Mouse (Mus musculus): Measurements from ENCODE around the gene Kif5c.

Kif5c gene

GRCm38 (mm10) chr2:49671753-49672500 lies 52.8 kb downstream of the Kif5c start:
- DNase-seq (ENCODE audit: low spot score in 2 of 2): no peak

- DNase-seq (ENCODE audit: low spot score in 2 of 2): no peak
These were observed 53.4 kb downstream of the Kif5c start for GRCm38 (mm10) chr2:49672501-49672874.

GRCm38 (mm10) chr2:49676020-49676419 lies 56.9 kb downstream of the Kif5c start:
- DNase-seq (ENCODE audit: low spot score in 2 of 2): no peak

- no peak for DNase-seq (ENCODE audit: low spot score in 2 of 2)
These were observed 59.3 kb downstream of the Kif5c start for GRCm38 (mm10) chr2:49678386-49678785.

GRCm38 (mm10) chr2:49679135-49679964 lies 60.3 kb downstream of the Kif5c start:
- DNase-seq (ENCODE audit: low spot score in 2 of 2): no peak

- DNase-seq (ENCODE audit: low spot score in 2 of 2): no peak
These were observed 63.7 kb downstream of the Kif5c start for GRCm38 (mm10) chr2:49682754-49683153.

- no peak for DNase-seq (ENCODE audit: low spot score in 2 of 2)
These were observed 65.7 kb downstream of the Kif5c start for GRCm38 (mm10) chr2:49684808-49685207.

- DNase-seq (ENCODE audit: low spot score in 2 of 2): no peak
These were observed 71.3 kb downstream of the Kif5c start for GRCm38 (mm10) chr2:49690421-49690826.

- DNase-seq (ENCODE audit: low spot score in 2 of 2): no peak
These were observed 72.3 kb downstream of the Kif5c start for GRCm38 (mm10) chr2:49691441-49691840.

- DNase-seq (ENCODE audit: low spot score in 2 of 2): no peak
These were observed 75.6 kb downstream of the Kif5c start for GRCm38 (mm10) chr2:49694727-49695126.

- no peak for DNase-seq (ENCODE audit: low spot score in 2 of 2)
These were observed 76.4 kb downstream of the Kif5c start for GRCm38 (mm10) chr2:49695461-49695860.

GRCm38 (mm10) chr2:49698851-49699250 lies 79.8 kb downstream of the Kif5c start:
- no peak for DNase-seq (ENCODE audit: low spot score in 2 of 2)

GRCm38 (mm10) chr2:49700176-49700971 lies 81.3 kb downstream of the Kif5c start:
- no peak for DNase-seq (ENCODE audit: low spot score in 2 of 2)

- DNase-seq (ENCODE audit: low spot score in 2 of 2): no peak
These were observed 91.1 kb downstream of the Kif5c start for GRCm38 (mm10) chr2:49710223-49710622.

GRCm38 (mm10) chr2:49711693-49712092 lies 92.6 kb downstream of the Kif5c start:
- DNase-seq (ENCODE audit: low spot score in 2 of 2): no peak

- no peak for DNase-seq (ENCODE audit: low spot score in 2 of 2)
These were observed 93.3 kb downstream of the Kif5c start for GRCm38 (mm10) chr2:49712336-49712887.

- DNase-seq (ENCODE audit: low spot score in 2 of 2): no peak
These were observed 97.4 kb downstream of the Kif5c start for GRCm38 (mm10) chr2:49716490-49716889.

GRCm38 (mm10) chr2:49717437-49718116 lies 98.5 kb downstream of the Kif5c start:
- no peak for DNase-seq (ENCODE audit: low spot score in 2 of 2)

- DNase-seq (ENCODE audit: low spot score in 2 of 2): no peak
These were observed 99.4 kb downstream of the Kif5c start for GRCm38 (mm10) chr2:49718492-49718891.

- DNase-seq (ENCODE audit: low spot score in 2 of 2): no peak
These were observed 100.1 kb downstream of the Kif5c start for GRCm38 (mm10) chr2:49718935-49719850.

All from spleen, postnatal 36 days (tissue).